Mouse (Mus musculus) liver, embryonic 12.5 days (tissue): ENCODE measurements around the gene Prdx2. TPM values are rescaled to one million over a fixed set of nuclear protein-coding genes. Genes with fewer than 3 reads are reported as not detected.

Experiments used
- microRNA-seq: library from miRNA; unstranded; fragments of <30 nt; microRNA quantifications from one replicate; pipeline ENCODE4, GENCODE M21; 2017
- polyA plus RNA-seq: library from polyadenylated mRNA; unstranded; fragments of >200 nt; fragmentation: Nextera tagmentation; extraction: Ambion mirVana; gene quantifications from 2 replicates; pipeline ENCODE4 v1.2.1, GENCODE M21; 2016

Gene Prdx2
- polyA plus RNA-seq, 1 experiment from 2014 or later = 1,895 TPM

Small RNAs within 50 kb of the gene (microRNA-seq; reads per million reads assigned to microRNA genes)
- not detected for gene Gm24197

Other genes starting within 250 kb of the Prdx2 start
- gene G430095P16Rik, start 246.6 kb upstream of the Prdx2 start, polyA plus RNA-seq = 11.0 and 12.0 TPM in 2 replicates
- 2.8 and 2.9 TPM in 2 replicates for gene Nfix, start 169.2 kb upstream of the Prdx2 start, polyA plus RNA-seq
- gene Dand5, start 146.8 kb upstream of the Prdx2 start, polyA plus RNA-seq = 3.4 and 4.3 TPM in 2 replicates
- gene Gadd45gip1, start 138.1 kb upstream of the Prdx2 start, polyA plus RNA-seq = 69.9 and 71.0 TPM in 2 replicates
- 274 and 281 TPM in 2 replicates for gene Rad23a, start 128.9 kb upstream of the Prdx2 start, polyA plus RNA-seq
- 590 and 610 TPM in 2 replicates for gene Calr, start 122.7 kb upstream of the Prdx2 start, polyA plus RNA-seq
- 96.3 and 98.6 TPM in 2 replicates for gene Farsa, start 112.6 kb upstream of the Prdx2 start, polyA plus RNA-seq
- gene Syce2, start 97.5 kb upstream of the Prdx2 start, polyA plus RNA-seq = 110 TPM in 2 replicates
- gene Gcdh, start 75.7 kb upstream of the Prdx2 start, polyA plus RNA-seq = 41.1 and 44.3 TPM in 2 replicates
- gene Klf1, start 67.7 kb upstream of the Prdx2 start, polyA plus RNA-seq = 517 and 552 TPM in 2 replicates
- 10.8 and 11.4 TPM in 2 replicates for gene Dnase2a, start 61.0 kb upstream of the Prdx2 start, polyA plus RNA-seq
- gene Mast1, start 32.2 kb upstream of the Prdx2 start, polyA plus RNA-seq = 0.18 TPM in 2 replicates
- gene Rtbdn, start 22.6 kb upstream of the Prdx2 start, polyA plus RNA-seq = 0.39 and 0.60 TPM in 2 replicates
- gene Gm49661, start 154 bp upstream of the Prdx2 start, polyA plus RNA-seq = 1.1 TPM in 1 of 2 replicates, not detected in the other
- gene Rnaseh2a, start 180 bp downstream of the Prdx2 start, polyA plus RNA-seq = 149 and 150 TPM in 2 replicates
- gene Junb, start 9.1 kb downstream of the Prdx2 start, polyA plus RNA-seq = 18.0 and 18.3 TPM in 2 replicates
- 10.8 and 10.9 TPM in 2 replicates for gene Hook2, start 21.0 kb downstream of the Prdx2 start, polyA plus RNA-seq
- not detected in 2 replicates for gene Best2, start 44.9 kb downstream of the Prdx2 start, polyA plus RNA-seq
- 85.8 and 87.3 TPM in 2 replicates for gene Asna1, start 55.7 kb downstream of the Prdx2 start, polyA plus RNA-seq
- gene Trir, start 57.2 kb downstream of the Prdx2 start, polyA plus RNA-seq = 133 and 139 TPM in 2 replicates
- 31.1 and 32.3 TPM in 2 replicates for gene Tnpo2, start 67.3 kb downstream of the Prdx2 start, polyA plus RNA-seq
- gene Fbxw9, start 90.5 kb downstream of the Prdx2 start, polyA plus RNA-seq = 8.5 and 9.5 TPM in 2 replicates
- 0.80 TPM in 1 of 2 replicates, not detected in the other for gene Gm5741, start 98.4 kb downstream of the Prdx2 start, polyA plus RNA-seq
- 51.6 and 52.3 TPM in 2 replicates for gene Dhps, start 102.2 kb downstream of the Prdx2 start, polyA plus RNA-seq
- 80.1 and 87.7 TPM in 2 replicates for gene Wdr83os, start 111.2 kb downstream of the Prdx2 start, polyA plus RNA-seq
- 30.8 and 33.1 TPM in 2 replicates for gene Wdr83, start 111.7 kb downstream of the Prdx2 start, polyA plus RNA-seq
- gene Man2b1, start 113.7 kb downstream of the Prdx2 start, polyA plus RNA-seq = 23.5 and 26.7 TPM in 2 replicates
- gene Zfp791, start 153.5 kb downstream of the Prdx2 start, polyA plus RNA-seq = 0.35 and 0.66 TPM in 2 replicates
- gene Cks1brt, start 182.3 kb downstream of the Prdx2 start, polyA plus RNA-seq = not detected in 2 replicates